Mouse (Mus musculus): ENCODE data around the gene Mrpl22. TPM values are rescaled to one million over a fixed set of nuclear protein-coding genes. Genes with fewer than 3 reads are reported as not detected.
"Not testable (repeated sequence)": the region's sequence is repeated elsewhere in the genome, so short reads cannot be mapped to it uniquely, and the experiment has no call there.

Gene Mrpl22
- polyA plus RNA-seq, 1 experiment from 2014 or later, result 103 TPM

DNA sequence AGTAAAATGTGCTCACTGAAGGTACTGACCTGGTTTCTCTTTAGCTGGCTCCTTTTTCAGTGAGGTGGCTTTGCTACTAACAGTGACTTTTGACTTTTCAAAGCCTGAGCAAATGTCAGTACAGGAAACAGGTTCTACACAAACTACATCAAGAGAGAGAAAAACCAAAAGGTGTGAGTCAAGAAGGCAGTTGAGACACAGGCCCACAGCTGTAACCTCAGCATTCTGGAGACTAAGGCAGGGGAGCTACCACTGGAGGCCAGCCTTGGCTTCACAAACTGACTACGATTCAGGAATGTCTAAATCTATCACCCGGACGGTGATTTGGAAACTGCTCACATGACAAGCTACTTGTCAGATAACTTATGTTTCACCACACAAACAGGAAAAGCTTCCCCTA, 32.0 kb upstream of the Mrpl22 start:
- Histone ChIP-seq H3K27ac (replicated peaks) (no peak overlapping the region), H3K4me3 (no peak overlapping the region), H3K36me3 (peaks cover 96% of the 10 kb centered on the region), H3K4me1 (no peaks in the 10 kb centered on the region), H3K27me3 (replicated peaks) (no peaks in the 10 kb centered on the region), H3K4me2 (no peak overlapping the region), H3K9ac (no peak overlapping the region), H3K9me3 (no peaks in the 10 kb centered on the region)
- 68% methylated on average over 3 of the region's 3 CpGs for WGBS
- no peak for ATAC-seq (ENCODE audit: extremely low read depth, insufficient number of reproducible peaks, low FRiP score, low TSS enrichment)

DNA sequence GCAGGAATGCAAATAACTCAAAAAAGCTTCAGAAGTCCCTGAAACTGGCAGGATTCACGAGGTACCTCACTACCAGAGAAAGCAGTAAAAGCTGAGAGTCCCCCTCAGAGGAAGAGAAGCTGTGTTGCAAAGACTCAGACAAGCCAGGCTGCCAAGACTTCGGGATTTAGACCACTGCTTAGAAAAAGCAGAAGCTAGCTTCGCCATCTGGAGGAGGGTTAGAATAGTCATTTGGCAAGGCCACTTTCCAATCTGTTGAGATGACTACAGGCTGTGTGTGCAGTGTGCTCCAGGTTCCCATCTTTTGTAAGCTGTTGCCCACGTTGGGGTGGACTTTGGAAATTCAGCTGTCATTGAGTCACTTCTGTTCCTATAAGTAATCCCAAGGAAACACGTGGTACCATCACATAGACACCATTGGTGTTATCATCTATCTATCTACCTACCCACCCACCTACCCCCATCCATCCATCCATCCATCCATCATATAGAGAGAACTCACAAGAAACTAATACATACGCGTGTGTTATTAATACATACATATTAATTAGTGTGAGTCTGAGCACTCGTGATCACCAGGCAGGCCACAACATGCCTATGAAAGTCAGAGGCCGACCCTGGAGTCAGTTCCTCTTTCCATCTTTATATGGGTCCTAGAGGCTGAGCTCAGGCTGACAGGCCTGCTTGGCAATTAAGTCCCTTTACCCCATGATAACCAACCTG, 27.6 kb upstream of the Mrpl22 start:
- no peak for ATAC-seq (ENCODE audit: extremely low read depth, insufficient number of reproducible peaks, low FRiP score, low TSS enrichment)
- Histone ChIP-seq H3K9me3 (no peaks in the 10 kb centered on the region), H3K9ac (no peak overlapping the region), H3K27ac (replicated peaks) (no peak overlapping the region), H3K4me2 (no peak overlapping the region), H3K4me3 (no peak overlapping the region), H3K4me1 (no peaks in the 10 kb centered on the region), H3K36me3 (peaks cover 96% of the 10 kb centered on the region), H3K27me3 (replicated peaks) (no peaks in the 10 kb centered on the region)
- WGBS, result 89% methylated on average over 9 of the region's 9 CpGs

DNA sequence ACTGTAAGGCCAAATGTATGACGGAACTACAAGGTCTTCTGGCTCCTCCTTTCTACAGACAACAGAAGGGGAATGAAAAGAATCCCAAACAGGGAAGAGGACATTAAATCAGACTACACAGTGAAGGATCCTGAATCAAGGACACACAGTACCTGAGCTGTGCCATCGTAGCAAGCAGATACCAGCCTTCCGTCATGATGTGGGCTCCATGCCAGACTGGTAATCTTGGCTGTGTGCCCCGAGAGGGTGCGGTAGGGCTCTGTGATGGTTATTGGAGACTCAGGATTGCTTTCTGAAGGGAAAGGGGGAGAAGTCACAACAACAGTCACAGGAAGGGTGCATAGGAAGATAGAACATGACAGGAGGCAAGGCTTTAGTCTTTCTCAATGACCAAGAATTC, 25.2 kb upstream of the Mrpl22 start:
- no peak overlapping the region for H3K4me3 ChIP-seq
- H3K27me3 ChIP-seq (replicated peaks), result no peaks in the 10 kb centered on the region
- no peak for ATAC-seq (ENCODE audit: extremely low read depth, insufficient number of reproducible peaks, low FRiP score, low TSS enrichment)
- peaks cover 94% of the 10 kb centered on the region for H3K36me3 ChIP-seq
- 71% methylated on average over 5 of the region's 5 CpGs for WGBS
- no peaks in the 10 kb centered on the region for H3K9me3 ChIP-seq
- H3K9ac ChIP-seq, result no peak overlapping the region
- no peak overlapping the region for H3K27ac ChIP-seq (replicated peaks)
- H3K4me2 ChIP-seq, result no peak overlapping the region
- H3K4me1 ChIP-seq, result no peaks in the 10 kb centered on the region

DNA sequence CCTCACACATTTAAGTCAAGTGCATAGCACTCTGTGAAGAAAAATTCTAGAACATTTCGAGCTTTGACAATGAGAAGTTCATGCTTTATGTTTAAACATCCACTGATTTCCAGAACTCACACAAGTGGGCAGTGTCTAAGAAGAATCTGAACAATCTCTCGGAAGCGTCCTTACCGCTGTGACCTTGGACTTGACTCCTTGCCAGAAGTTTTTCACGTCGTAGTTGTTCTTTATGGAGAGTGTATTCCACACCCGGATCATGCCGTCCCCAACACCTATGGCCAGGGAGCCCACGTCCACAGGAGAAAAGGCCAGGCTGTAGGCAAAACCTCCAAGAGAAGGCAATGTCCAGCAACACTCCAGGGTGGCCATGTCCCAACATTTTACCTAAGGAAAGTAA, 16.0 kb upstream of the Mrpl22 start:
- ATAC-seq (ENCODE audit: extremely low read depth, insufficient number of reproducible peaks, low FRiP score, low TSS enrichment), result no peak

GRCm38 (mm10) chr11:58156871-58157270, 14.6 kb upstream of the Mrpl22 start:
- peaks cover 93% of the 10 kb centered on the region for H3K36me3 ChIP-seq
- ATAC-seq (ENCODE audit: extremely low read depth, insufficient number of reproducible peaks, low FRiP score, low TSS enrichment), result no peak
- H3K27me3 ChIP-seq (replicated peaks), result no peaks in the 10 kb centered on the region
- no peaks in the 10 kb centered on the region for H3K9me3 ChIP-seq
- 74% methylated on average over 3 of the region's 3 CpGs for WGBS
- H3K4me1 ChIP-seq, result peaks cover 6% of the 10 kb centered on the region; the same call in 1 of the 2 replicates
- H3K9ac ChIP-seq, result no peak overlapping the region
- H3K27ac ChIP-seq (replicated peaks), result no peak overlapping the region
- no peak overlapping the region for H3K4me3 ChIP-seq
- H3K4me2 ChIP-seq, result no peak overlapping the region

More for the DNA sequence above, 16.0 kb upstream of the Mrpl22 start:
- Histone ChIP-seq H3K36me3 (peaks cover 92% of the 10 kb centered on the region), H3K27ac (replicated peaks) (0 out of 2 replicates have a peak overlapping the region, but pooled peaks have one; percentile 36), H3K9ac (peak overlapping the region; percentile 16), H3K27me3 (replicated peaks) (no peaks in the 10 kb centered on the region), H3K4me3 (no peak overlapping the region), H3K4me2 (no peak overlapping the region), H3K4me1 (peaks cover 6% of the 10 kb centered on the region; the same call in 1 of the 2 replicates), H3K9me3 (no peaks in the 10 kb centered on the region)
- WGBS, result 57% methylated on average over 9 of the region's 9 CpGs

GRCm38 (mm10) chr11:58165072-58165471, 6.4 kb upstream of the Mrpl22 start:
- H3K4me3 ChIP-seq, result no peak overlapping the region
- no peak overlapping the region for H3K27ac ChIP-seq (replicated peaks)
- 96% methylated on average over 2 of the region's 2 CpGs for WGBS
- H3K36me3 ChIP-seq, result peaks cover 64% of the 10 kb centered on the region
- H3K4me2 ChIP-seq, result no peak overlapping the region
- peaks cover 3% of the 10 kb centered on the region; the same call in 1 of the 2 replicates for H3K9me3 ChIP-seq
- H3K4me1 ChIP-seq, result peaks cover 7% of the 10 kb centered on the region
- ATAC-seq (ENCODE audit: extremely low read depth, insufficient number of reproducible peaks, low FRiP score, low TSS enrichment), result no peak
- no peak overlapping the region for H3K9ac ChIP-seq
- H3K27me3 ChIP-seq (replicated peaks), result no peaks in the 10 kb centered on the region

GRCm38 (mm10) chr11:58167822-58168166, 3.7 kb upstream of the Mrpl22 start:
- Histone ChIP-seq H3K27me3 (replicated peaks) (no peaks in the 10 kb centered on the region), H3K4me2 (peak overlapping the region; percentile 72), H3K36me3 (peaks cover 40% of the 10 kb centered on the region), H3K9me3 (peaks cover 3% of the 10 kb centered on the region; the same call in 1 of the 2 replicates), H3K4me3 (peak overlapping the region; percentile 90), H3K4me1 (peaks cover 20% of the 10 kb centered on the region), H3K9ac (peak overlapping the region; percentile 92), H3K27ac (replicated peaks) (peak overlapping the region; percentile 48)
- 0% methylated on average over 8 of the region's 8 CpGs for WGBS
- no peak for ATAC-seq (ENCODE audit: extremely low read depth, insufficient number of reproducible peaks, low FRiP score, low TSS enrichment)

GRCm38 (mm10) chr11:58168167-58168915, 3.1 kb upstream of the Mrpl22 start, which contains the start of gene Gemin5:
Gemin5 (minus strand) TSS chr11:58168539.
- 1% methylated on average over 70 of the region's 71 CpGs for WGBS

DNA sequence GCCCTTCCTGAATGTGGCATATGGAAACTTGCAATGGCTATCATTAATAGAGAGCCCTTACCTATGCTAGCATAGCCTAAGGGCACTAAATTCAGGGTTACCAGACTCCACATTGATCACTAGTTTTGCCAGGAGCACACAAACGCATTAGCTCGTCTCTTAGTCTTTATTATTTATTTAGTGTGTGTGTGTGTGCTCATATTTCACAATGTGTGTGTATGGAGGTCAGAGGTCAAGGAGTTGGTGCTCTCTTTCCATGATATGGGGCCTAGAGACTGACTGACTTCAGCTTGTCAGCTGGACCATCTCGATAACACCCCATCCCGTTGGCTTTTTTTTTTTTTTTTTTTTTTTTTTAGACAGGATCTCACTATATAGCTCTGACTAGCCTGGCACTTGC, 1.8 kb upstream of the Mrpl22 start:
- WGBS, result 79% methylated on average over 4 of the region's 4 CpGs
- H3K36me3 ChIP-seq, result peaks cover 40% of the 10 kb centered on the region
- H3K9ac ChIP-seq, result no peak overlapping the region

More at GRCm38 (mm10) chr11:58168167-58168915, 3.1 kb upstream of the Mrpl22 start, which contains the start of gene Gemin5:
- Histone ChIP-seq H3K27ac (replicated peaks) (peak within 1 kb of the TSS; percentile 48), H3K9me3 (peaks cover 3% of the 10 kb centered on the region; the same call in 1 of the 2 replicates), H3K4me1 (peaks cover 22% of the 10 kb centered on the region), H3K27me3 (replicated peaks) (no peaks in the 10 kb centered on the region), H3K9ac (peak within 1 kb of the TSS; percentile 92), H3K36me3 (peaks cover 40% of the 10 kb centered on the region), H3K4me2 (peak within 1 kb of the TSS; percentile 72), H3K4me3 (peak within 1 kb of the TSS; percentile 90)
- ATAC-seq (ENCODE audit: extremely low read depth, insufficient number of reproducible peaks, low FRiP score, low TSS enrichment), result peak; percentile 72

GRCm38 (mm10) chr11:58179563-58179962, 8.1 kb downstream of the Mrpl22 start:
- no peak overlapping the region for H3K4me3 ChIP-seq
- no peaks in the 10 kb centered on the region for H3K27me3 ChIP-seq (replicated peaks)
- H3K4me1 ChIP-seq, result peaks cover 4% of the 10 kb centered on the region; the same call in 1 of the 2 replicates
- WGBS, result 20% methylated on average over 3 of the region's 3 CpGs
- no peak overlapping the region for H3K9ac ChIP-seq
- no peak overlapping the region for H3K27ac ChIP-seq (replicated peaks)
- H3K4me2 ChIP-seq, result no peak overlapping the region
- peaks cover 64% of the 10 kb centered on the region for H3K36me3 ChIP-seq
- H3K9me3 ChIP-seq, result no peaks in the 10 kb centered on the region
- no peak for ATAC-seq (ENCODE audit: extremely low read depth, insufficient number of reproducible peaks, low FRiP score, low TSS enrichment)

More for the DNA sequence above, 1.8 kb upstream of the Mrpl22 start:
- Histone ChIP-seq H3K9me3 (peaks cover 3% of the 10 kb centered on the region; the same call in 1 of the 2 replicates), H3K4me3 (no peak overlapping the region), H3K27ac (replicated peaks) (no peak overlapping the region), H3K4me2 (no peak overlapping the region), H3K27me3 (replicated peaks) (no peaks in the 10 kb centered on the region), H3K4me1 (peaks cover 22% of the 10 kb centered on the region)
- ATAC-seq (ENCODE audit: extremely low read depth, insufficient number of reproducible peaks, low FRiP score, low TSS enrichment), result no peak

GRCm38 (mm10) chr11:58179986-58180385, 8.5 kb downstream of the Mrpl22 start:
- not testable (repeated sequence) for H3K27ac ChIP-seq (replicated peaks); H3K4me2 ChIP-seq; H3K9me3 ChIP-seq; H3K4me3 ChIP-seq; H3K27me3 ChIP-seq (replicated peaks); ATAC-seq (ENCODE audit: extremely low read depth, insufficient number of reproducible peaks, low FRiP score, low TSS enrichment); H3K9ac ChIP-seq; H3K4me1 ChIP-seq
- peaks cover 60% of the 10 kb centered on the region for H3K36me3 ChIP-seq
- WGBS, result 88% methylated on average over 6 of the region's 6 CpGs

Data from heart, embryonic 13.5 days (tissue).